Comparison of ENCODE assay signal across 8 mouse cellular contexts in genomic region chr7:75854231-75854925, GRCm38 (mm10). TPM values are rescaled to one million over a fixed set of nuclear protein-coding genes. Genes with fewer than 3 reads are reported as not detected.
A peak's percentile ranks its signal among the peaks of the same experiment; 100 is the strongest.
DNase-seq lines count a peak whose midpoint lies in the region; ATAC-seq and TF ChIP-seq lines count a peak whose summit lies in the region.

No protein-coding gene starts in this region.

- no peak overlapping the region for H3K9ac ChIP-seq in midbrain, embryonic 15.5 days

- no peak for DNase-seq in layer of hippocampus, adult 2 months (ENCODE audit: low spot score in 2 of 2)
- no peak for DNase-seq in layer of hippocampus, postnatal 25 days (ENCODE audit: extremely low spot score in 1 of 2, low spot score in 1 of 2)
- DNase-seq in embryo, embryonic 9.5 days (ENCODE audit: extremely low spot score): peak; percentile 42
- peak; percentile 74 for DNase-seq in kidney, adult 9 months
- no peak for DNase-seq in urinary bladder, postnatal 4 days (ENCODE audit: low spot score in 2 of 2)
- DNase-seq in layer of hippocampus, adult 11-12 months (ENCODE audit: low spot score): no peak
- DNase-seq in right cerebral cortex, postnatal 36 days (ENCODE audit: low spot score in 2 of 2): no peak

- peak overlapping the region; percentile 13; the same call in 1 of the 2 replicates for H3K4me2 ChIP-seq in midbrain, embryonic 15.5 days

- no peaks in the 10 kb centered on the region for H3K27me3 ChIP-seq in midbrain, embryonic 15.5 days (replicated peaks)

- no peak for TF ChIP-seq CTCF in layer of hippocampus, adult 2 months (conservative IDR thresholded peaks at IDR 0.05)

- no peaks in the 10 kb centered on the region for H3K9me3 ChIP-seq in midbrain, embryonic 15.5 days

- peaks cover 61% of the 10 kb centered on the region for H3K4me1 ChIP-seq in midbrain, embryonic 15.5 days

- peak overlapping the region; percentile 56 for H3K27ac ChIP-seq in layer of hippocampus, adult 2 months
- H3K27ac ChIP-seq in midbrain, embryonic 15.5 days: peak overlapping the region; percentile 72

- H3K4me3 ChIP-seq in layer of hippocampus, adult 2 months: no peak overlapping the region
- no peak overlapping the region for H3K4me3 ChIP-seq in midbrain, embryonic 15.5 days

- no peaks in the 10 kb centered on the region for H3K36me3 ChIP-seq in midbrain, embryonic 15.5 days (replicated peaks)

- WGBS in midbrain, embryonic 15.5 days: 15% methylated on average over 6 of the region's 6 CpGs

- no peak for ATAC-seq in midbrain, embryonic 15.5 days (replicated peaks)

RNA-seq across cellular contexts. Expression of gene Klhl25, which starts 6.3 kb away (rescaled TPM):
- total RNA-seq in layer of hippocampus, adult 2 months (2021): 1 to 10 TPM; 8.3 to 8.7 TPM
- total RNA-seq in layer of hippocampus, postnatal 25 days (2021): 10 to 100 TPM in 1 of 2 experiments, 1 to 10 TPM in 1; 8.5 to 11.2 TPM
- 24.5 and 28.8 TPM in 2 replicates for polyA plus RNA-seq in midbrain, embryonic 15.5 days (2015; fragmentation: Nextera tagmentation; extraction: Ambion mirVana)

Comparison
In these comparisons a context has a peak if more than half of its experiments do, and no peak if none do; other contexts are left out.
1. DNase-seq: peak in embryo, embryonic 9.5 days (single experiment) and kidney, adult 9 months (single experiment); none in layer of hippocampus, adult 2 months (0 of 2), layer of hippocampus, postnatal 25 days (0 of 2), urinary bladder, postnatal 4 days (0 of 2), layer of hippocampus, adult 11-12 months (single experiment) and right cerebral cortex, postnatal 36 days (0 of 2).